Mouse (Mus musculus) ES-E14 (cell line): ENCODE data around the gene Rbfox1. TPM values are rescaled to one million over a fixed set of nuclear protein-coding genes. Genes with fewer than 3 reads are reported as not detected.

Experiments
- DNase-seq: peaks from one replicate; pipeline ENCODE4 v3.0.0-alpha.2; 2013; ENCODE audit warnings: low read depth, low spot score
- H3K27ac ChIP-seq: 2 replicates; pipeline ENCODE4 v1.5.1; 2012; ENCODE audit warnings: low read depth, mild to moderate bottlenecking, low read length, moderate library complexity, mixed read lengths; ENCODE audit not compliant: poor library complexity, insufficient read depth, severe bottlenecking
- H3K36me3 ChIP-seq: 2 replicates; pipeline ENCODE4 v1.6.1; 2012; ENCODE audit warnings: mild to moderate bottlenecking, low read length, moderate library complexity, mixed read lengths; ENCODE audit not compliant: control insufficient read depth, poor library complexity, insufficient read depth, severe bottlenecking
- H3K4me1 ChIP-seq, 2 experiments: fragments of 150-350 bp in 1 of 2; sonication (generic) in 1 of 2; 2 replicates each; pipeline ENCODE4 v1.6.1; 2012; ENCODE audit warnings: low read length in 2 of 2, mild to moderate bottlenecking in 1 of 2, mixed read lengths in 1 of 2; ENCODE audit not compliant: control insufficient read depth in 2 of 2, insufficient read depth in 2 of 2, poor library complexity in 1 of 2
- H3K4me3 ChIP-seq, 2 experiments: fragments of 150-350 bp in 1 of 2; sonication (generic) in 1 of 2; 2 replicates each; pipeline ENCODE4 v1.5.1; 2012; ENCODE audit warnings: low read length in 2 of 2, low read depth in 1 of 2, mild to moderate bottlenecking in 1 of 2, mixed read lengths in 1 of 2; ENCODE audit not compliant: insufficient read depth in 1 of 2, poor library complexity in 1 of 2, severe bottlenecking in 1 of 2
- H3K9ac ChIP-seq: 2 replicates; pipeline ENCODE4 v1.6.1; 2012; ENCODE audit warnings: low read depth, mild to moderate bottlenecking, low read length, mixed read lengths; ENCODE audit not compliant: poor library complexity, insufficient read depth, severe bottlenecking
- H3K9me3 ChIP-seq: fragments of 150-350 bp; sonication (generic); 2 replicates; pipeline ENCODE4 v1.6.1; 2012; ENCODE audit warnings: low read depth, mild to moderate bottlenecking, low read length; ENCODE audit not compliant: control insufficient read depth, insufficient read depth
- CHD2 ChIP-seq: IDR thresholded peaks from 2 replicates; pipeline ENCODE4 v1.6.1; 2014; ENCODE audit warnings: mild to moderate bottlenecking, low read depth, low read length, inconsistent platforms
- HCFC1 ChIP-seq: IDR thresholded peaks from 2 replicates; pipeline ENCODE4 v1.6.1; 2012; ENCODE audit warnings: low read length, inconsistent platforms, borderline replicate concordance; ENCODE audit not compliant: insufficient read depth
- MAFK ChIP-seq: IDR thresholded peaks from 2 replicates; pipeline ENCODE4 v1.6.1; 2014; ENCODE audit warnings: mild to moderate bottlenecking, low read depth, low read length, inconsistent platforms; ENCODE audit not compliant: insufficient read depth
- ZC3H11A ChIP-seq: IDR thresholded peaks from 2 replicates; pipeline ENCODE4 v1.6.1; 2012; ENCODE audit warnings: low read depth, mild to moderate bottlenecking, inconsistent platforms, low read length, borderline replicate concordance
- ZNF384 ChIP-seq: IDR thresholded peaks from 2 replicates; pipeline ENCODE4 v1.6.1; 2012; ENCODE audit warnings: low read depth, low read length, inconsistent platforms
- in situ Hi-C, 2 experiments: fragments of 600-800 bp; cut with MboI; formaldehyde crosslinking; loops; one replicate each; pipeline ENCODE4 v1.15.1; 2025; ENCODE audit warnings: low sequenced_read_pairs in 2 of 2, inconsistent platforms in 1 of 2; ENCODE audit not compliant: unreplicated experiment in 2 of 2
- total RNA-seq: library from RNA; depleted of rRNA; stranded (reverse); fragments of 300-350 nt; gene quantifications from 2 replicates; pipeline ENCODE4 v1.2.3, GENCODE M21; 2012

Gene Rbfox1
- total RNA-seq, 1 experiment = 0.18 TPM

DNA sequence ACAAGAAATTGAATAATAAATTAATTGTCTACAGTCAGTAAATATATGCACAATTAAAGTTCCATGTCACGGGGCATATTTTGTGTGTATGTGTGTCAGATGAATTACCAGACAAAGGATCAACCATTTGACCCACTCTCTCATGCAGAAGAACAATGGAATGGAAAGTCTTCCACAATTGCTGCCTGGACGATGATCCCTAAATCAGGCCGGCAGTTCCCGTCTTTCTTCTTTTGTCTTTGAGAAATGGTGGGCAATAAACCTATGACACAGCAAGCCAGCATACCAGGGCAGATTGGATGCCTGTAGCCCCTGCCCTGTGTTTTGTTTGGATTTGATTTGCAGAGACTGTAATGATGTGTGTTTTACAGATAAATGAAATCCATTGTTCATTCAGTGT lies 362.4 kb downstream of the Rbfox1 start:
- no peak overlapping the region for H3K9ac ChIP-seq

DNA sequence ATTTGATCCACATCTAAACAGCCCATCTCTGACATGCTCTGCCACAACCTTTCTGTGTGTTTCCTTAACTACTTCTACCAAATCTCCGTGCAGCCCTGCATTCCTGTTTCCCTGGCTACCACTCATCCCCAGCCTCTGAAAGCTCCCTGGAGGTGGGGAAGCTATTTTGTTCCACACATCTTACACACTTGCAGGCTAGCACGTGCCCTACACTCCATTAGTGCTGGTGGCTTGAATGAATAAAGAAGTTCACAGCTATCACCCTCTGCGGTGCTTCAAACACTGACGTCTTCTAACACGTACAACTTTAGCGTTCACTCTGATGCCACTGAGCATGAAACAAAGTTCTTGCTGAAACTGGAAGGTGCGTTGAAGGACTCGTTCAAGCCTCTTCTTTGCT lies 379.4 kb downstream of the Rbfox1 start:
- TF ChIP-seq MAFK (no peak), CHD2 (no peak), ZC3H11A (no peak), ZNF384 (no peak), HCFC1 (no peak)
- DNase-seq = no peak
- no peaks in the 10 kb centered on the region; a peak in 1 of 4 replicates for H3K4me1 ChIP-seq
- no peaks in the 10 kb centered on the region for H3K9me3 ChIP-seq
- H3K4me3 ChIP-seq = no peak overlapping the region
- no peak overlapping the region for H3K9ac ChIP-seq
- no peaks in the 10 kb centered on the region for H3K36me3 ChIP-seq
- no peak overlapping the region for H3K27ac ChIP-seq
- in situ Hi-C loops = no loop called here

More for the DNA sequence above, 362.4 kb downstream of the Rbfox1 start:
- H3K27ac ChIP-seq = no peak overlapping the region
- TF ChIP-seq ZC3H11A (no peak), CHD2 (no peak), HCFC1 (no peak), ZNF384 (no peak), MAFK (no peak)
- no peak for DNase-seq
- in situ Hi-C loops = no loop called here
- H3K36me3 ChIP-seq = no peaks in the 10 kb centered on the region
- no peaks in the 10 kb centered on the region for H3K4me1 ChIP-seq
- H3K4me3 ChIP-seq = no peak overlapping the region
- no peaks in the 10 kb centered on the region for H3K9me3 ChIP-seq

DNA sequence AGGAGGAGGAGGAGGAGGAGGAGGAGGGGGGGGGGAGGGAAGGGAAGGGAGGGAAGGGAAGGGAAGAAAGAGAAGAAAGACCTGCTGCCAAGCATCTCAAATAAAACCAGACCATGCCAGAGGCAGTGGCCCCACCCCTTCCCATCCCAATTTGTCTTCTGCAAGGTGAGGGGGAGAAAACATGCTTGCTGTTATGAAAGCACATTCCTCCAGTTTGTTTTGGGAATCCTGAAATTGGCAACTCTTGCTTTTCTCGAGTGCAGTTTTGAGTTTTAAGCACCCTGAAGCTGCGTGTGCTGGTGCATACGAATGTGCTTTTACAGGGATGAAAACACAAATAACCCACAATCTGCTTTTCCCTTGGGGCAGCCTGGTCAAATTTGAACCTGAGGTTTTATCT lies 380.5 kb downstream of the Rbfox1 start:
- TF ChIP-seq ZC3H11A = no peak
- H3K4me3 ChIP-seq = no peak overlapping the region
- H3K9me3 ChIP-seq = no peaks in the 10 kb centered on the region
- no peaks in the 10 kb centered on the region; a peak in 1 of 4 replicates for H3K4me1 ChIP-seq
- no peak overlapping the region for H3K27ac ChIP-seq
- in situ Hi-C loops = no loop called here
- H3K36me3 ChIP-seq = no peaks in the 10 kb centered on the region
- no peak for DNase-seq
- H3K9ac ChIP-seq = no peak overlapping the region

DNA sequence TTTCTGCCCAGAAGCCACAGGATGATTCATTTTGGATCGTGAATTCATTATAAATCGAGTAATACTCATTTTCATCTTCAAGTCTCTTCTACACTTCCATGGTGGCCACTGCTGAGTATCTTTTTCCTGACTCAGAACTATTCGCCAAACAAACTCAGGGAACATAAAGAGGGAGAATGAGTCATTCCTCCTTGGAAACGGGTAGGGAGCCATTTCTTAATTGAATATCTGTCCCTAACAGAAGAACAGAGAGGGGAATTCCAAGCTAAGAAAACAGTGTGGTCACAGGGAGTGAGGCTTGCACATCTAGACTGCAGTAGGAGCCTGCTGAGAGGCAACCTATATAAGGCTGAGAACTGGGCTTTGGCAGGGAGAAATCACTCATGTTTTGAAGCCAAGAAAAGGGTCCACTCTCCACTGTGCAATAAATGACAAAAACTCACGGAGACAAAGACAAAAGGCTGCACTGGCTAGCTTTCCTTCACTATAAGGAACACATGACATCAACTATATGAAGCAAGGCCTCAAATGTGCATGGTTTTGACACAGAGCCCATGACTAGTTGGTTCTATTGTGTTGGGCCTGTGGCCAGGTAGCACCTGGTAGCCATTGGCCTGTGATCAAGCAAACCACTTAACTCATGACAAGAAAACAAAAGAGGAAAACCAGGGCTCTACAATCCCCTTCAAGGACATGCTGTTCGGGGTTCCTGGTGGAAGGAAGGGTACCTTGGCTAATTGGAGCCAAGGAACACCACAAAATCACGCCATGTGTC lies 386.6 kb downstream of the Rbfox1 start:
- H3K36me3 ChIP-seq = no peaks in the 10 kb centered on the region
- no peak overlapping the region for H3K9ac ChIP-seq
- no peak for DNase-seq
- TF ChIP-seq HCFC1 (no peak), CHD2 (no peak), ZNF384 (no peak)
- in situ Hi-C loops = no loop called here
- H3K4me1 ChIP-seq = no peaks in the 10 kb centered on the region; a peak in 1 of 4 replicates
- no peaks in the 10 kb centered on the region for H3K9me3 ChIP-seq
- H3K4me3 ChIP-seq = no peak overlapping the region
- no peak overlapping the region for H3K27ac ChIP-seq

DNA sequence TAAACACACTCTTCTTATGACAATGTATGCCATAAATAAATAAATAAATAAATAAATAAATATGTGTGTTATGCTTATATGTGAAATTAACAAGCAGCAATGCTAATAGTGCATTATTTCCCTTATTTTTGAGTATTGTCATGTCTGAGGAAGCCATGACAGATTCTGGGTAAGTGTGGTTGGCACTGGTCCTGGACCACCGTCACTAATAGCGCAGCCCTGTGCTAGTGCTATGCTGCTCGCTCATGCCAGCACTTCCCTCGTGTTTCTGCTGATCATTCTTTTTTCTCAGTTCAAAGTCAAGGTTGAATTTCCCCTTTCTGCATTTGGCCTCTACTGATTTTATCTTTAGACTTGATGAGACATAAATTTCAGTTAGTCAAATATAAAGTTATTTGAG lies 398.3 kb downstream of the Rbfox1 start:
- no peak for DNase-seq
- in situ Hi-C loops = no loop called here
- Histone ChIP-seq H3K27ac (peak overlapping the region; percentile 52), H3K9ac (no peak overlapping the region), H3K36me3 (no peaks in the 10 kb centered on the region), H3K4me3 (no peak overlapping the region), H3K9me3 (no peaks in the 10 kb centered on the region), H3K4me1 (no peaks in the 10 kb centered on the region; a peak in 2 of 4 replicates)
- TF ChIP-seq ZNF384 (no peak), MAFK (no peak), HCFC1 (no peak), ZC3H11A (no peak), CHD2 (no peak)
